In the genomic region with DNA sequence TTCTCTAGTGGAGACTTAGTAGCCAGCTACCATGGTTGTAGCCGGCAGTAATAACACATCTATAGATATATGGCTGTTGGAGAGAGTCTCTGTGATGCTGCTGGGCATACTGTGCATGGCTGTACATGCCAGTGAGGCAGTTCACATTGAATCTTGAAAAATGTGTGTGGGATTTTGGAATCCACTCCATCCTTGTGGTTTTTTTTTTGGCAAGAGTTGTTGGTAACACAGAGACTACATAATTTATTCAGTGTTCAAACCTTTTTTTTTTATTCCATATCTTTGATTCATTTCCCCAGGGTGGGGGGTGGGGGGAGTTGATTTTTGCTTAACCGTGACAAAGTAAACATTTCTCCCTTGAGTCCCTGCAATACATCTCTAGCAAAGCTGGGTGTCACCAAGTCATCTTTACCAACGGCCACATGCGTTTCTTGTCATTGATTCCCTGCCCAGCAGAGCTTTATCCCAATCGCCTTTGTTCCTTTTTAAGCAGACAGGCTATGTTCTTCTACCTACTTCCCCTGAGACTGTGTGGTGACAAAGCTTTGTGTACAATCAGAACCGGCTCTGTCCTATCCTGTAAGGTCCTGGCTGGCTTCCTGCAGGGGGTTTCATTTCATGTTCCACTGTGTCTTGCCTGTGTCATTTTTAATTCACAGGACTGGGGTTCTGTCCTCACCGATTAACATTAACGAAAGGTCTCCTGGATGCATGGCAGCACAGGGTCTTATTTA, we compare ENCODE assay signal across 23 mouse cellular contexts. TPM values are rescaled to one million over a fixed set of nuclear protein-coding genes. Genes with fewer than 3 reads are reported as not detected.
DNase-seq lines count a peak whose midpoint lies in the region; ATAC-seq and TF ChIP-seq lines count a peak whose summit lies in the region.
"Had no signal": no experiment of that assay in that cellular context is flagged by ENCODE, and none has a peak within 500 bp of the region (broad histone marks: within the 10 kb centered on the region; RNA-seq: fewer than 3 reads in every experiment).

No protein-coding gene starts in this region.

- no peaks in the 10 kb centered on the region for H3K9me3 ChIP-seq in heart, embryonic 11.5 days (replicated peaks; ENCODE audit: control insufficient read depth, low read length)
- H3K9me3 ChIP-seq in midbrain, embryonic 14.5 days (ENCODE audit: control insufficient read depth, low read length): no peaks in the 10 kb centered on the region
- no peaks in the 10 kb centered on the region for H3K9me3 ChIP-seq in midbrain, postnatal 0 days (ENCODE audit: low read length)
- H3K9me3 ChIP-seq: embryonic facial prominence, embryonic 10.5 days; forebrain, embryonic 10.5 days; heart, embryonic 10.5 days; heart, embryonic 15.5 days; hindbrain, embryonic 15.5 days had no signal

- H3K36me3 ChIP-seq in heart, embryonic 11.5 days (ENCODE audit: control insufficient read depth, insufficient read depth, low read length): no peaks in the 10 kb centered on the region
- H3K36me3 ChIP-seq in midbrain, embryonic 14.5 days (ENCODE audit: control insufficient read depth, insufficient read depth, low read length): no peaks in the 10 kb centered on the region
- H3K36me3 ChIP-seq in midbrain, postnatal 0 days (ENCODE audit: insufficient read depth, low read length): no peaks in the 10 kb centered on the region
- H3K36me3 ChIP-seq: heart, embryonic 15.5 days; hindbrain, embryonic 15.5 days had no signal

- ATAC-seq in heart, embryonic 11.5 days (replicated peaks; ENCODE audit: insufficient number of reproducible peaks, low FRiP score, low TSS enrichment): no peak
- no peak for ATAC-seq in midbrain, embryonic 14.5 days (ENCODE audit: low FRiP score, low TSS enrichment)
- ATAC-seq in midbrain, postnatal 0 days (ENCODE audit: low FRiP score): no peak
- ATAC-seq: forebrain, embryonic 14.5 days; intestine, postnatal 0 days had no signal

- 70% methylated on average over 8 of the region's 8 CpGs for WGBS in heart, embryonic 11.5 days (ENCODE audit: insufficient replicate concordance)
- 49% methylated on average over 8 of the region's 8 CpGs for WGBS in midbrain, embryonic 14.5 days
- WGBS in midbrain, postnatal 0 days: 48% methylated on average over 8 of the region's 8 CpGs

- TF ChIP-seq POLR2A in embryonic fibroblast, embryonic 13.5 days (IDR thresholded peaks at IDR 0.05; ENCODE audit: low read depth, low read length): no peak

- H3K27ac ChIP-seq in heart, embryonic 11.5 days (ENCODE audit: low read depth, low read length): no peak overlapping the region
- H3K27ac ChIP-seq in midbrain, embryonic 14.5 days (replicated peaks; ENCODE audit: low read depth, low read length): no peak overlapping the region
- H3K27ac ChIP-seq in midbrain, postnatal 0 days (ENCODE audit: low read depth, low read length): no peak overlapping the region
- H3K27ac ChIP-seq in embryonic fibroblast, embryonic 13.5 days (ENCODE audit: insufficient read depth, low read length): peak overlapping the region; percentile 44
- H3K27ac ChIP-seq: gastrocnemius, adult 2 months; heart, embryonic 10.5 days; heart, embryonic 15.5 days; hindbrain, embryonic 15.5 days had no signal

- peak; percentile 80 for DNase-seq in heart, adult 11 months
- peak; percentile 42 for DNase-seq in midbrain, embryonic 14.5 days
- DNase-seq in midbrain, postnatal 0 days (ENCODE audit: low spot score): no peak
- DNase-seq in MN1 (ENCODE audit: low spot score): peak; percentile 62
- DNase-seq in left cerebral cortex, adult 18-20 months (ENCODE audit: low spot score in 2 of 2): no peak
- no peak for DNase-seq in c-Kit-positive CD71-positive TER-119-positive erythroid progenitor cells, embryonic 14.5 days (ENCODE audit: low spot score)
- DNase-seq: adrenal gland, adult 2 months; adrenal gland, postnatal 25 days; cerebellum, adult 18-20 months; cerebellum, postnatal 10 days; gastrocnemius, adult 2 months; gastrocnemius, postnatal 25 days; heart, adult 18-20 months; heart, postnatal 14 days had no signal

- no peak overlapping the region for H3K4me2 ChIP-seq in heart, embryonic 11.5 days
- no peak overlapping the region for H3K4me2 ChIP-seq in midbrain, embryonic 14.5 days (ENCODE audit: low read length)
- no peak overlapping the region for H3K4me2 ChIP-seq in midbrain, postnatal 0 days (ENCODE audit: low read depth, low read length, poor library complexity, severe bottlenecking)
- H3K4me2 ChIP-seq: heart, embryonic 15.5 days; hindbrain, embryonic 15.5 days had no signal

- H3K27me3 ChIP-seq in heart, embryonic 11.5 days (ENCODE audit: control insufficient read depth, insufficient read depth, low read length): no peaks in the 10 kb centered on the region
- no peaks in the 10 kb centered on the region for H3K27me3 ChIP-seq in midbrain, embryonic 14.5 days (ENCODE audit: control insufficient read depth, insufficient read depth, low read length)
- H3K27me3 ChIP-seq in midbrain, postnatal 0 days (ENCODE audit: insufficient read depth, low read length): no peaks in the 10 kb centered on the region
- H3K27me3 ChIP-seq: heart, embryonic 15.5 days; hindbrain, embryonic 15.5 days had no signal

- H3K4me3 ChIP-seq in heart, embryonic 11.5 days (ENCODE audit: low read depth, low read length): no peak overlapping the region
- no peak overlapping the region for H3K4me3 ChIP-seq in midbrain, embryonic 14.5 days (replicated peaks; ENCODE audit: low read depth, low read length)
- H3K4me3 ChIP-seq in midbrain, postnatal 0 days (ENCODE audit: low read depth, low read length): no peak overlapping the region
- no peak overlapping the region for H3K4me3 ChIP-seq in embryonic fibroblast, embryonic 13.5 days (ENCODE audit: insufficient read depth, low read length)
- H3K4me3 ChIP-seq: gastrocnemius, adult 2 months; heart, embryonic 10.5 days; hindbrain, embryonic 15.5 days had no signal

- no peak overlapping the region for H3K9ac ChIP-seq in heart, embryonic 11.5 days (ENCODE audit: low read depth, low read length)
- H3K9ac ChIP-seq in midbrain, embryonic 14.5 days (replicated peaks; ENCODE audit: low read length): no peak overlapping the region
- H3K9ac ChIP-seq in midbrain, postnatal 0 days (replicated peaks; ENCODE audit: low read length, poor library complexity, severe bottlenecking): no peak overlapping the region
- H3K9ac ChIP-seq: heart, embryonic 15.5 days; hindbrain, embryonic 15.5 days had no signal

- no peak for TF ChIP-seq CTCF in midbrain, postnatal 0 days (IDR thresholded peaks at IDR 0.05)
- TF ChIP-seq CTCF in embryonic fibroblast, embryonic 13.5 days (IDR thresholded peaks at IDR 0.05; ENCODE audit: borderline replicate concordance, insufficient read depth, low read length): no peak

- no peaks in the 10 kb centered on the region for H3K4me1 ChIP-seq in heart, embryonic 11.5 days (ENCODE audit: control insufficient read depth, insufficient read depth, low read length)
- peaks cover 12% of the 10 kb centered on the region for H3K4me1 ChIP-seq in midbrain, embryonic 14.5 days (ENCODE audit: control insufficient read depth, insufficient read depth, low read length)
- no peaks in the 10 kb centered on the region for H3K4me1 ChIP-seq in midbrain, postnatal 0 days (ENCODE audit: insufficient read depth, low read length)
- peaks cover 6% of the 10 kb centered on the region for H3K4me1 ChIP-seq in embryonic fibroblast, embryonic 13.5 days (ENCODE audit: control insufficient read depth, insufficient read depth, low read length)

RNA-seq across cellular contexts. Expression of a gene that starts 1.6 kb away (rescaled TPM):
- 17.2 and 19.0 TPM in 2 replicates for polyA plus RNA-seq in heart, embryonic 11.5 days (2014; fragmentation: Nextera tagmentation; extraction: Ambion mirVana)
- polyA plus RNA-seq in midbrain, embryonic 14.5 days (2014; fragmentation: Nextera tagmentation; extraction: Ambion mirVana): 29.6 and 32.3 TPM in 2 replicates
- 22.7 and 32.9 TPM in 2 replicates for total RNA-seq in midbrain, postnatal 0 days (2014; rRNA removed)
- polyA plus RNA-seq in midbrain, postnatal 0 days (2015; fragmentation: Nextera tagmentation; extraction: Ambion mirVana): 15.8 and 19.1 TPM in 2 replicates
- polyA plus RNA-seq in embryonic fibroblast, embryonic 13.5 days (2011; ENCODE audit: insufficient read length, low read depth, missing spikeins): 6.5 and 7.3 TPM in 2 replicates
- 1 to 10 TPM; 7.6 to 7.8 TPM for total RNA-seq in left cerebral cortex, adult 18-20 months (2021)

Comparison
In these comparisons a context has a peak if more than half of its experiments do, and no peak if none do; other contexts are left out.
1. DNase-seq: peak in heart, adult 11 months (single experiment), midbrain, embryonic 14.5 days (single experiment) and MN1 (single experiment); none in midbrain, postnatal 0 days (single experiment), left cerebral cortex, adult 18-20 months (0 of 2) and c-Kit-positive CD71-positive TER-119-positive erythroid progenitor cells, embryonic 14.5 days (single experiment).